Mouse (Mus musculus) stomach, postnatal 0 days (tissue): ENCODE measurements around the gene Myadml2. TPM values are rescaled to one million over a fixed set of nuclear protein-coding genes. Genes with fewer than 3 reads are reported as not detected.
A peak's percentile ranks its signal among the peaks of the same experiment; 100 is the strongest.

Experiments used
- ATAC-seq: fragments of 200-750 bp; cut with Nextera tagmentation; 2 replicates; pipeline ENCODE4 v1.8.0; 2017; ENCODE audit not compliant: low FRiP score, low TSS enrichment
- DNase-seq: peaks from one replicate; pipeline ENCODE4 v3.0.0-alpha.2; 2016; ENCODE audit warnings: low spot score
- H3K27ac ChIP-seq: fragments of 300-500 bp; sonication (generic); replicated peaks from 2 replicates; pipeline ENCODE4 v1.5.1; 2014; ENCODE audit warnings: mild to moderate bottlenecking, control low read depth
- H3K27me3 ChIP-seq: fragments of 300-500 bp; sonication (generic); 2 replicates; pipeline ENCODE4 v1.6.1; 2014; ENCODE audit warnings: low read length; ENCODE audit not compliant: control insufficient read depth, insufficient read depth
- H3K36me3 ChIP-seq: fragments of 300-500 bp; sonication (generic); 2 replicates; pipeline ENCODE4 v1.6.1; 2014; ENCODE audit warnings: low read length, mixed read lengths; ENCODE audit not compliant: control insufficient read depth, insufficient read depth
- H3K4me1 ChIP-seq: fragments of 300-500 bp; sonication (generic); replicated peaks from 2 replicates; pipeline ENCODE4 v1.6.1; 2014; ENCODE audit warnings: antibody characterized with exemption; ENCODE audit not compliant: control insufficient read depth, insufficient read depth
- H3K4me2 ChIP-seq: fragments of 300-500 bp; sonication (generic); replicated peaks from 2 replicates; pipeline ENCODE4 v1.6.1; 2014; ENCODE audit warnings: low read depth, mild to moderate bottlenecking, control low read depth, moderate library complexity
- H3K4me3 ChIP-seq: fragments of 300-500 bp; sonication (generic); 2 replicates; pipeline ENCODE4 v1.5.1; 2014; ENCODE audit warnings: low read depth, low read length, control low read depth
- H3K9ac ChIP-seq: fragments of 300-500 bp; sonication (generic); 2 replicates; pipeline ENCODE4 v1.6.1; 2014; ENCODE audit warnings: mild to moderate bottlenecking, low read length, control low read depth, mixed read lengths
- H3K9me3 ChIP-seq: fragments of 300-500 bp; sonication (generic); 2 replicates; pipeline ENCODE4 v1.6.1; 2016; ENCODE audit warnings: low read length; ENCODE audit not compliant: control insufficient read depth
- CTCF ChIP-seq: IDR thresholded peaks from 2 replicates; pipeline ENCODE4 v1.5.1; 2016; ENCODE audit warnings: antibody characterized with exemption, low read depth, mild to moderate bottlenecking, moderate library complexity
- EP300 ChIP-seq: optimal IDR thresholded peaks from 2 replicates; pipeline ENCODE3; 2016; ENCODE audit warnings: antibody characterized with exemption
- WGBS: fragments of 180-500 bp; shearing (Covaris S2); extraction: QIAGEN DNeasy Blood & Tissue Kit; methylation state at CpG from one replicate; pipeline ENCODE4 v1.1.7; 2014; 5-methylcytosine and 5-hydroxymethylcytosine counted together
- polyA plus RNA-seq: library from polyadenylated mRNA; unstranded; fragments of >200 nt; fragmentation: Nextera tagmentation; extraction: Ambion mirVana; gene quantifications from 2 replicates; pipeline ENCODE4 v1.2.1, GENCODE M21; 2015

The Myadml2 gene
- polyA plus RNA-seq, 1 experiment from 2014 or later, result not detected

- H3K4me2 ChIP-seq, result no peak overlapping the region
- ATAC-seq (no peak), DNase-seq (no peak)
- H3K9me3 ChIP-seq, result no peaks in the 10 kb centered on the region
- no peak overlapping the region for H3K4me3 ChIP-seq
- 76% methylated on average over 22 of the region's 22 CpGs for WGBS
- TF ChIP-seq EP300 (no peak), CTCF (no peak)
- no peak overlapping the region for H3K9ac ChIP-seq
- no peaks in the 10 kb centered on the region; the same call in 1 of the 2 replicates for H3K36me3 ChIP-seq
- peak overlapping the region; percentile 40; the same call in 1 of the 2 replicates for H3K27ac ChIP-seq
- peaks cover 11% of the 10 kb centered on the region for H3K4me1 ChIP-seq
- no peaks in the 10 kb centered on the region for H3K27me3 ChIP-seq
Measured at GRCm38 (mm10) chr11:120627468-120628300, 20.3 kb downstream of the Myadml2 start.

GRCm38 (mm10) chr11:120626785-120627467 is 21.0 kb downstream of the Myadml2 start:
- ATAC-seq, result no peak
- no peak overlapping the region for H3K4me2 ChIP-seq
- no peaks in the 10 kb centered on the region for H3K9me3 ChIP-seq
- no peak for DNase-seq
- H3K9ac ChIP-seq, result no peak overlapping the region
- H3K36me3 ChIP-seq, result no peaks in the 10 kb centered on the region; the same call in none of the 2 replicates
- no peaks in the 10 kb centered on the region for H3K27me3 ChIP-seq
- H3K27ac ChIP-seq, result peak overlapping the region; percentile 58; the same call in 1 of the 2 replicates
- peaks cover 9% of the 10 kb centered on the region for H3K4me1 ChIP-seq
- 83% methylated on average over 11 of the region's 11 CpGs for WGBS
- TF ChIP-seq EP300 (no peak), CTCF (no peak)
- no peak overlapping the region for H3K4me3 ChIP-seq

- DNase-seq (no peak), ATAC-seq (0 out of 2 replicates have a peak, but pooled peaks have one; percentile 3)
- H3K4me1 ChIP-seq, result peaks cover 4% of the 10 kb centered on the region
- WGBS, result 10% methylated on average over 5 of the region's 5 CpGs
- TF ChIP-seq CTCF, result no peak
- TF ChIP-seq EP300, result no peak
- peaks cover 9% of the 10 kb centered on the region for H3K36me3 ChIP-seq
- no peaks in the 10 kb centered on the region for H3K27me3 ChIP-seq
- H3K9ac ChIP-seq, result peak within 1 kb of the TSS; percentile 81
- H3K4me3 ChIP-seq, result peak within 1 kb of the TSS; percentile 91
- peak within 1 kb of the TSS; percentile 94 for H3K4me2 ChIP-seq
- H3K9me3 ChIP-seq, result no peaks in the 10 kb centered on the region
- peak within 1 kb of the TSS; percentile 92 for H3K27ac ChIP-seq
Measured at GRCm38 (mm10) chr11:120625152-120625775, 22.7 kb downstream of the Myadml2 start, which contains the start of gene Sirt7. TSS of gene Sirt7 (minus strand) at chr11:120625240.

- Histone ChIP-seq H3K4me1 (peaks cover 3% of the 10 kb centered on the region; the same call in 1 of the 2 replicates), H3K9me3 (no peaks in the 10 kb centered on the region), H3K36me3 (peaks cover 9% of the 10 kb centered on the region), H3K4me3 (peak overlapping the region; percentile 91), H3K27ac (peak overlapping the region; percentile 92), H3K9ac (peak overlapping the region; percentile 81), H3K27me3 (no peaks in the 10 kb centered on the region), H3K4me2 (peak overlapping the region; percentile 94)
- under 1% methylated on average over 52 of the region's 53 CpGs for WGBS
- DNase-seq (peak; percentile 91), ATAC-seq (peak; percentile 72)
- TF ChIP-seq CTCF (no peak), EP300 (no peak)
Measured at GRCm38 (mm10) chr11:120624680-120625111, 23.3 kb downstream of the Myadml2 start.

- 11% methylated on average over 30 of the region's 30 CpGs for WGBS
- H3K4me3 ChIP-seq, result peak overlapping the region; percentile 91
- peak; percentile 81 for TF ChIP-seq CTCF
- no peak for TF ChIP-seq EP300
Measured at GRCm38 (mm10) chr11:120623961-120624679, 23.8 kb downstream of the Myadml2 start.

More at GRCm38 (mm10) chr11:120623961-120624679, 23.8 kb downstream of the Myadml2 start:
- H3K36me3 ChIP-seq, result peaks cover 9% of the 10 kb centered on the region
- H3K9me3 ChIP-seq, result no peaks in the 10 kb centered on the region
- no peaks in the 10 kb centered on the region for H3K27me3 ChIP-seq
- H3K9ac ChIP-seq, result peak overlapping the region; percentile 81
- peak overlapping the region; percentile 94 for H3K4me2 ChIP-seq
- H3K27ac ChIP-seq, result peak overlapping the region; percentile 92
- peaks cover 3% of the 10 kb centered on the region; the same call in 1 of the 2 replicates for H3K4me1 ChIP-seq
- ATAC-seq, result peak; percentile 75
- peak; percentile 86 for DNase-seq
